Mouse (Mus musculus) hematopoietic stem cell, adult 5-6 weeks (primary cell): ENCODE results near the gene Babam1. TPM values are rescaled to one million over a fixed set of nuclear protein-coding genes. Genes with fewer than 3 reads are reported as not detected.
A peak's percentile ranks its signal among the peaks of the same experiment; 100 is the strongest.

Experiments used
- ATAC-seq, 2 experiments: fragments of 125-278 bp in 1 of 2; replicated peaks in 1 of 2; 2 replicates each; pipeline ENCODE4 v1.8.0; 2016 to 2017; ENCODE audit warnings: inconsistent platforms in 2 of 2, mild to moderate bottlenecking in 2 of 2, moderate number of reproducible peaks in 2 of 2, low read depth in 1 of 2, moderate TSS enrichment in 1 of 2; ENCODE audit not compliant: low FRiP score in 2 of 2, poor library complexity in 2 of 2, severe bottlenecking in 2 of 2, insufficient read depth in 1 of 2, low TSS enrichment in 1 of 2
- total RNA-seq: library from RNA; stranded (forward); fragments of 172-1452, 232-1000 nt; gene quantifications from 2 replicates; pipeline ENCODE4 v1.2.3, GENCODE M21; 2017

The Babam1 gene
- total RNA-seq, result 71.4 and 85.8 TPM in 2 replicates

DNA sequence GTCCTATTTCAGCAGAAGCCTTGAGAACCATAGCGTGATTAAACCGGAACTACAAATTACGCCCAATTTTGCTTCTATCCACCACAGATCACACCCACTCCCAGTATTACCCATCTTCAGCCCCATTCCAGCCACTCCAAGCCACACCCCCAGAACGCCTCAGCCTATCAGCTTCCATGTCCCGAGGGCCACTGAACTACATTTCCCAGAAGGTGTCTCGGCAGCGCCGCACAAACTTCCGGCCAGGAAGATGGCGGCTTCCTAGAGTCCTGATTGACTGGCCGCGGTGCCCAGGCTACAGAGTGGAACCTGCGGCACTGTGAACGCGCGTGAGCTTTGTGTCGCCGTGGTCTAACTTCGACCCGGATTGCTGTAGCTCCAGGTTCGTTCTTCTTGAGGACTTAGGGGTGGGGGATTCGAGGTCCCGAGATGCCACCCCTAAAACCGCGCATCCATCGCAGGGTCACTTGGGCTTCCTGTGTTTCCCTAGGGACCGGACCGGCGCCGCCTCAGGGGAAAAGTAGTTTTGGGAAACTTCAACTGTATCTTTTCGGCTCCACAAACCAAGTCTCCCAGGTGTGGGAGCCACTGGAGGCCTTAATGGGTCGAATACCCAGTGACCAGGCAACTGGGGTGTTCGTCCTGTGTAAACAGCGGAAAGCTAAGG, at the start of gene Babam1:
Babam1 (plus strand) TSS at position 223 of the 667 bp plus-strand sequence.
- peak; percentile 98 for ATAC-seq

DNA sequence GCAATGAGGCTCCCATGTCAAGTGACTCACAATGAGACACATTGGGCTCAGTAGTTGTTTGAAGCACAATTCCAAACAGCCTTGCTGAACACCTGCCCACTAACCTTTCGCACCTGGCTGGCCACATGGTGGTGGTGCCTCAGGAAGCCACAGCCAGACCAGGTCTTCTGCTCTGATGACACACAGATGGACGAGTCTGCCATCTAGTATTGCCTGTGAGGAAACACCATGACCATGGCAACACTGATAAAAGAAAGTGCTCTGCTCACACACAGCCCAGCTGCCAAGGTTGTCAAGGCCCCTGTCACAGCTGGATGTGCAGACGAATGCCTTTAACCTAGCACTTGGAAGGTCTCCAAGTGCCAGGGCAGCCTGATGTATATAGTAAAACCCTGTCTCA, 45.5 kb upstream of the Babam1 start:
- ATAC-seq, result no peak

DNA sequence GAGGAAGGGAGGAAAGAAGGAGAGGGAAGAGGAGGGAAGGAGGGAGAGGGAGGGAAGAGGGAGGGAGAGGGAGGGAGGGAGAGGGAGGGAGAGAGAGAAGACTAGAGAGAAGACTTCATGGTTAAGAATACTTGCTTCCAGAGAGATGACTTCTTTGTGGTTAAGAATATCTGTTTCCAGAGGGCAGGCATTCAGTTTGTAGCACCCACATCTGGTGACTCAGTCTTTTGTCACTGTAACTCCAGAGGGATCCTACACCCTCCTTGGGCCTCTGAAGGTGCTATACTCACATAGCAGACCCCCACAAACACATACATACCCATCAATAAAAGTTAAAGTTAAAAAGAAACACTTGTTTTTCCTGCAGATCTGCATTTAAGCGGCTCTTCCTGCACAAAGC, 45.1 kb upstream of the Babam1 start:
- no peak for ATAC-seq

GRCm38 (mm10) chr8:71358026-71358425, 38.6 kb upstream of the Babam1 start:
- 0 out of 4 replicates have a peak, but pooled peaks of 1 of the 2 experiments have one; percentile 22 for ATAC-seq

DNA sequence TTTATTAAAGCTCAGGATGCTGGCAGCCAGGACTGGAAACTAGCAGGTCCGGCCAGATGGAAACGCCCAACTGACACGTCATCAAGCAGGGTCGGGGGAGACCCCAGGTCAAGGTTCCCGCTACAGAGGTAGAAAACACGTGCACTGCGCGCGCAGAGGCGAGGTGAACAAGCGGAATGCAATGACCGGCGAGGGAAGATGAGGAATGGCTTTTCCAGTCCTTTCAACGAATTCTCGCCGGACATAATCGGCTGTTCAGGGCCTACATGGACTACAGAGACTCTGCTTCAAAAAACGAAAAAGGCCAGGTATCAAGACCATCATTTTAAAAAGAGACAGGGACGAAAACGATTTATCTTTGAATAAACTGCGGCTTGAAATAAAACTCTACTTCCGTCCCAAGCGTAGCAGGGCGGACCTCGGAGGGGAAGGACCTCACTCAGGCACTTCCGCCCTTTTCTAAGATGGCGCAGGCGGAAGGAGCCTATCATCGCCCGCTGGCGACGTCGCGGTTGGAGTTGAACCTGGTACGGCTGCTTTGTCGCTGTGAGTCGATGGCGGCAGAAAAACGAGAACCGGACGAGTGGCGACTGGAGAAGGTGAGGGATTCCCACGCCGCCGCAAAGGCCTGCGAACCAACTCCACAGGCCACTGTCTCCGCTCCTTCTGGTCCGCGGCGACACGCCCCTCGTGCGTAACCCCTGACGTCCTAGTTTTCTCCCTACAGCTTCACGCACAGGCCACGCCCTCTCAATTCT, 29.7 kb upstream of the Babam1 start, which contains the start of gene Use1:
Use1 (plus strand) TSS at position 78 of the 758 bp plus-strand sequence.
- peak; percentile 79 for ATAC-seq

- ATAC-seq, result no peak
Observed at GRCm38 (mm10) chr8:71367529-71368176, 29.0 kb upstream of the Babam1 start.

GRCm38 (mm10) chr8:71368366-71368765, 28.3 kb upstream of the Babam1 start:
- ATAC-seq, result no peak

DNA sequence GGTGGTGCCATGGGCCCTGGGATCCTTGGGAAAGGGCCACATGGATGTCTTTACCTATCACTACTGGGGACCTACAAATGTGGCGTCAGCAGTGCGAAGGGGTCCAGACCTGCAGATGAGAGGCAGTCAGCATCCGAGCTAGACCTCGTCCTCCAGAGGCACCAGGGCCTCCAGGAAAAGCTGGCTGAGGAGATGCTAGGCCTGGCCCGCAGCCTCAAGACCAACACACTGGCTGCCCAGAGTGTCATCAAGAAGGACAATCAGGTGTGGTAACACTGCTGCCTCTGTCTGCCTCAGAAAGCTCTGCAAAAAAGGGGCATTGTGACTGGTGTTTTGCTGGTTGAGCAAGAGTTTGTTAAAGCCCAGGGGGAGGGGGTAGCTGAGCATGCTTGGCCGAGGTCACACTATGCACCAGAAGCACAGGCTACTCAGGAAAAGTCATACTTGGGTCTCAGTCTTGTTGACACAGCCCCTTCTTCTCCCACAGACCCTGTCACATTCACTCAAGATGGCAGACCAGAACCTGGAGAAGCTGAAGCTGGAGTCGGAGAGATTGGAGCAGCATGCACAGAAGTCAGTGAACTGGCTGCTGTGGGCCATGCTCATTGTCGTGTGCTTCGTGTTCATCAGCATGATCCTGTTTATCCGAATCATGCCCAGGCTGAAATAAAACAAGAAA, 27.5 kb upstream of the Babam1 start:
- ATAC-seq, result no peak

- ATAC-seq, result no peak
Observed at GRCm38 (mm10) chr8:71370711-71371235, 25.9 kb upstream of the Babam1 start.

DNA sequence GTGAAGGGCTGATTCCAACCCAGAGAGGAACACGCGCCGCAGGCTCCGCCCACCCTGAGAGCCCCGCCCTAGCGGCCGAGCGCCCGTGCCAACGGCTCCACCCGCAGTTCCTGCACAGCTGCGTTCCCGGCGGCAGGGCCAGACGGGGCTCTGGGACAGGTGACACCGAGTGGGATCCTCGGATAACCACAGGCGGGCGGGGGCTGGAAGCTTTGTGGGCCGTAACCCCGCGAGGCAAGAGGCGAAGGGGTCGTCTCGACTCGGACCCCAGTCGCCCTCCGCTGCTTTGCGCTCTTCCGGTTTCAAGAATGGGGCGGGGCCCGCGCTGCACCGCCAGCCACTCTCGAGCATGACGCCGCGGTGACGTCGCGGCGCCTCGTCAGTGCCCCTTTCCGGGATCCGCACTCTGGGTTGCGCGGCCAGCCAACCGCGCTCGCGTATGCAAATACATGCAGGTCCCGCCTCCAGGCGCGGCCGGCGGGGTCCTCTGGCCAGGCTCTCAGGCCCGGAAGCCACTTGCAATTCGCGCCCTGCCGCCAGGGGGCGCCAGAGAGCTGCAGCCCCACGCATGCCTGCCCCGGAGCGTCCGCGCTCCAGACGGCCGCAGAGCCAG, 25.3 kb upstream of the Babam1 start, which contains the start of gene Ocel1:
Ocel1 (plus strand) TSS at position 63 of the 613 bp plus-strand sequence.
- ATAC-seq, result peak; percentile 65 to 75

DNA sequence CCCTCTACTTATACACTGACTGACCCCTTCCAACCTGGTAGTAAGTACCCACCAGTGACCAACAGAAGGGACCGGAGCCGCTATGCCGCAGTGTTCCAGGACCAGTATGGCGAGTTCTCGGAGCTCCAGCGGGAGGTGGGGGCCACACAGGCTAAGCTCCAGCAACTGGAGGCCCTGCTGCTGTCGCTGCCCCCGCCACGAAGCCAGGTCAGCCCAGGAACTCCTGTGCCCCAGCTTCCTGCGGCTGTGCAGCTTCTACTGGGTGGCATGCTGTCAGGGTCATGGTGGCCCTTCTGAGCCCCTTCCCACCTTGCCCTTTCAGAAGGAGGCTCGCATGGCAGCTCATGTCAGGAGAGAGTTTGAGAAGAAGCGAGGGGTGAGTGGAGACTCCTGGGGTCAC, 24.2 kb upstream of the Babam1 start:
- ATAC-seq, result no peak

DNA sequence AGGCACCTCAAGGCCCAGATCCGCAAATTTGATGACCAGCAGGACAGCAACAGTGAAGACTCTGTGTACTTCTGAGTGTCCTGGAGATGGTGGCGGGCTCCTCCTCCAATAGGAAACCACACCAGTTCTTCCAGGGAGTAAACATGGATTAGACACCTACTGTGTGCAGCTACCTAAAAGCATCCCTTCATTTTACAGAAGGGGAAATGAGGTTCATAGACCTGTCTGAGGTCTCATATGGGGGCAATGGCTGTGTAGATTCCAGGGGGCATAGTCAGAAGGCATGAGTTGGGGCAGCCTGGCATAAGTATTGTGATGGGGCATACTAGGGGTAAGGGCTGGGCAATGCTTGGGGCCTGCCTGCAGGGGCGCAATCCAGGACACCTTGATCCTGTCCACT, 23.7 kb upstream of the Babam1 start:
- no peak for ATAC-seq

DNA sequence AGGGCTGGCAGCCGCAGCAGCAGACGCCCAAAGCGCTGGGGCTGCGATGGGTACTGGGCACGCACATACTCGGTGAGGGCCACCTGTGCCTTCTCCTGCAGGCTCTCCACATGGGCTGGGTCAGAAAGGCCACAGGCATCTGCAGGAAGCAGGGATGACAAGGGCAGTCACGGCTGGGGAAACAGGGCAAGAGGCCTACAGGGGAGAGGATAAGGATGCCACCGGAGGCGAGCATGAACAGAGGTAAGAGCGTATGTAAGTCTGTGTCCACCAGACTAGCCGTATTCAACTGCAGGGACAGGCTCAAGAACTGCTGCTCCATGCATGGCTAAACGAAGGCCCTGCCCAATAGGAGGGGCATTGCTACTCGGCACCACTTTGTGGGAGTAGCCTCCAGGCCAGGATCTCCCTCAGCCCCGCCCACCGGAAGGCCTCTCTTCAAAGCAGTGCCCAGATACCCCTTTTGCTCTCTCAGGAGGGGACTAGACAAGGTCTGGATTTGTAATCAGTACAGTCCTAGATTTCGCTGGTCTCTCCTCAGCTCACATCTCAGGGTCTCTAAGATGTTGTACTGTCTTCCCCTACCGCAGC, 21.9 kb upstream of the Babam1 start:
- no peak for ATAC-seq

DNA sequence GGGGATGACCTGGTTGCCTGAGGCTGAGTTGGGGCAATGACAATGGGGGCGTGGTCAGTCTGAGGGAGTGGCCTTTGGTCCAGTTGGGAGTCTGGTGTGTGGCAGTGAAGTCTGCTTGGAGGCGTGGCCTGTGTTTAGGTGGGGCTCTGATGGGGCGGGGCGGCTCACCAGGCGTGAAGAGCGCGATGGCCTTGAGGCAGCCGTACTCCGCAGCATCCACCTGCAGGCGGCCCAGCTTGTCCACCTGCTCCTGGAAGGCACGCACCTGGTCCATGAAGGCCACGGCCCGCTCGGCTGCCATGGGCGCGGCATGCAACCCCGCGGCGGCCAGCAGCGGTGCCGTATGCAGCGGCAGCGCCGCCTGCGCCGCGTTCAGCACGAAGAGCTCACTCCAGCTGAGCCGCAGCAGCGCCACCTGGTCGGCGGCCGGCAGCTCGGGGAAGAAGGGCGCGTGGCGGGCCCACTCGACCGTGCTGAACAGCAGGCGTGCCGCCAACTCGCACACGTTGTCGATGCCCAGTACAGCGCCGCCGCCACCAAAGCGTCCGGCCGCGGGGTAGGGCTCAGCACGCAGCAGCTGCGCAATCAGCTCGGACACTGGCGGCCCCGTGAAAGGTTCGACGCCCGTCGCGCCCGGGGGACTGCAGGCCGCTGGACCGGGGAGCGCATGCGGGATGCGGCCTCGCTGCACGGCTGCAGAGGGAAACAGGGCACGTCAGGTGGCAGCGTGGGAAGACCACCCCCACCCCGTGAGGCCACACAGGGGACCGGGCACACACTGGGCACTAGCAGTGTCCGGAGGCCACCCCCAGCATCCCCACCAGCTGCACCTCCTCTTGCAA, 20.9 kb upstream of the Babam1 start:
- ATAC-seq, result peak in 1 of 2 experiments; percentile 16; a peak in 1 of 4 replicates

GRCm38 (mm10) chr8:71376423-71377030, 20.1 kb upstream of the Babam1 start:
- ATAC-seq, result no peak
